Mouse (Mus musculus): ENCODE measurements around the gene Tceanc.
"Not testable (repeated sequence)": the region's sequence is repeated elsewhere in the genome, so short reads cannot be mapped to it uniquely, and the experiment has no call there.

Tceanc gene

GRCm38 (mm10) chrX:166518345-166518744 lies at the start of gene Tceanc:
Gene Tceanc (minus strand): TSS chrX:166518567.
- DNase-seq = no peak

GRCm38 (mm10) chrX:166565983-166566382 lies 47.6 kb upstream of the Tceanc start:
- no peak for DNase-seq

GRCm38 (mm10) chrX:166565401-166565800 lies 47.0 kb upstream of the Tceanc start:
- DNase-seq = no peak

GRCm38 (mm10) chrX:166564900-166565299 lies 46.5 kb upstream of the Tceanc start:
- no peak for DNase-seq

GRCm38 (mm10) chrX:166559333-166559732 lies 41.0 kb upstream of the Tceanc start:
- no peak for DNase-seq

- no peak for DNase-seq
These were observed 34.0 kb upstream of the Tceanc start for GRCm38 (mm10) chrX:166552355-166552754.

- DNase-seq = no peak
These were observed 28.1 kb upstream of the Tceanc start for GRCm38 (mm10) chrX:166546495-166546894.

- DNase-seq = no peak
These were observed 16.8 kb upstream of the Tceanc start for GRCm38 (mm10) chrX:166535138-166535537.

- no peak for DNase-seq
These were observed 15.1 kb upstream of the Tceanc start for GRCm38 (mm10) chrX:166533432-166533831.

- DNase-seq = no peak
These were observed 13.3 kb upstream of the Tceanc start for GRCm38 (mm10) chrX:166531671-166532070.

GRCm38 (mm10) chrX:166528126-166528525 lies 9.8 kb upstream of the Tceanc start:
- DNase-seq = no peak

GRCm38 (mm10) chrX:166525637-166526315 lies 7.4 kb upstream of the Tceanc start:
- DNase-seq = no peak

GRCm38 (mm10) chrX:166520782-166521181 lies 2.4 kb upstream of the Tceanc start:
- no peak for DNase-seq

- no peak for DNase-seq
These were observed 1.7 kb downstream of the Tceanc start for GRCm38 (mm10) chrX:166516631-166517030.

GRCm38 (mm10) chrX:166515923-166516322 lies 2.4 kb downstream of the Tceanc start:
- no peak for DNase-seq

- not testable (repeated sequence) for DNase-seq
These were observed 4.3 kb downstream of the Tceanc start for GRCm38 (mm10) chrX:166514035-166514434.

- DNase-seq = no peak
These were observed 6.3 kb downstream of the Tceanc start for GRCm38 (mm10) chrX:166512071-166512470.

- DNase-seq = no peak
These were observed 7.3 kb downstream of the Tceanc start for GRCm38 (mm10) chrX:166511107-166511506.

GRCm38 (mm10) chrX:166509761-166510738 lies 8.3 kb downstream of the Tceanc start:
- DNase-seq = peak; percentile 87 to 90

GRCm38 (mm10) chrX:166504421-166504820 lies 13.9 kb downstream of the Tceanc start:
- no peak for DNase-seq

- DNase-seq = no peak
These were observed 18.7 kb downstream of the Tceanc start for GRCm38 (mm10) chrX:166499496-166500190.

GRCm38 (mm10) chrX:166497771-166498170 lies 20.6 kb downstream of the Tceanc start:
- no peak for DNase-seq

GRCm38 (mm10) chrX:166495052-166495451 lies 23.3 kb downstream of the Tceanc start:
- no peak for DNase-seq
